Mouse (Mus musculus): Measurements from ENCODE around the gene Maml3.

DNA sequence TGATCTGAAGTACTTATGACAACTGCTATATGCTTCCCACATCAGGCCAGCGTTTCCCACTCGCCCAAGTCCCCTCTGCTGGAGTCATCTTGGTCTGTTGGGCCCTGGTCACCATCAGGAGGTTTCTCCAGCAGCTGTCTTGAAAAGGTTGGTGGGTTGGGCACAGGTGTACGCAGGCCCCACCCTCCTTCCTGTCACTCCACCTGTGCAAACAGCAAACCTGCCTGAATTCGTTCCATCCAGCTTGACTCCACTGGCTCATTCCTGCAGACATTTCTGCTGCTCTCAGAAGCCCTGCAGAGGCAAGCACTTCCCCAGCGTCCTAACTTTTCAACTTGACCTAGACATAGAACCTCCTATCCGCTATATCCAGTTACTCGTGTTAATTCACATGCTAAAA lies 76.9 kb downstream of the Maml3 start:
- TF ChIP-seq CTCF (IDR thresholded peaks at IDR 0.05) (no peak), EP300 (IDR thresholded peaks at IDR 0.05) (no peak)

Data from lung, postnatal 0 days (tissue).